Mouse (Mus musculus) cerebellum, adult (tissue): ENCODE measurements around the gene Mrps9.

Experiments used
- ATAC-seq: cut with Nextera tagmentation; 2 replicates; pipeline ENCODE4 v1.9.2; 2017; ENCODE audit warnings: mild to moderate bottlenecking, moderate library complexity, mixed read lengths; ENCODE audit not compliant: insufficient number of reproducible peaks, low FRiP score, low TSS enrichment

Gene Mrps9

DNA sequence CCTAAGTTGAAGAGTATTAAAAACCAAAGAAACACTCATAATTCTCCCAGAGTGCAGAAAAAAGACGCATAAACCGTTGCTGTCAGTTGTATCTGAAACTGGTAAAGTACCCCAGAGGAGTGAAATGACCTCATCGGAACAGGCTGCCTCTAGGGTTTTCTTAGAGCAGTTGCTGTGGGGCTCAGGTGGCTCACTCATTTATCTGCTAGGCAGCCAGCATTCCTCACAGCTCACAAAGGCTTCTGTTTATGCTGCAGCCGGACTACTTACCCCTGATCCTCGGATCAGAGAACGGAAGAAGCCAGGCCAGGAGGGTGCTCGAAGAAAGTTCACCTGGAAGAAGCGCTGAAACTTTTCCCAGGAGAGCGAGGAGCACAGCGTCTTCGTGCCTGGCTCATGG, 54.1 kb downstream of the Mrps9 start:
- no peak for ATAC-seq

DNA sequence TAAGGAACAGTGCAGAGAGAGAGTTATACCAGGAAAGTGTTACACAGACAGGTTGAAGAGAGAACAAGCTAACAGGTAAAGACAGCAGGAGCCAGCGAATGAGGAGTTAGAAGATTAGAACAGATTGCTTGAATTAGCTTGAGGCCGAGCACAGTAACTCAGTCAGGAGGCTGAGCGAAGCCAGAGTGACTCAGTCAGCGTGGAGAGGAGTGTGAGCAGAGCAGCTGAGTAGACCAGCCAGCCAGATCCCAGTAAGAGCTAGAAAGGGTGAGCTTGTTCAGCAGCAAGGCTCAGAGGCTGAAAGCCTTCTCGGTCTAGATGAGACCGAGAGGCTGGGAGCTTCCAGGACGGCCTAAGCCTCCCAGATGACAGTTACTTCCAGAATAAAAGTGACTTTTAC, 55.7 kb downstream of the Mrps9 start:
- no peak for ATAC-seq

DNA sequence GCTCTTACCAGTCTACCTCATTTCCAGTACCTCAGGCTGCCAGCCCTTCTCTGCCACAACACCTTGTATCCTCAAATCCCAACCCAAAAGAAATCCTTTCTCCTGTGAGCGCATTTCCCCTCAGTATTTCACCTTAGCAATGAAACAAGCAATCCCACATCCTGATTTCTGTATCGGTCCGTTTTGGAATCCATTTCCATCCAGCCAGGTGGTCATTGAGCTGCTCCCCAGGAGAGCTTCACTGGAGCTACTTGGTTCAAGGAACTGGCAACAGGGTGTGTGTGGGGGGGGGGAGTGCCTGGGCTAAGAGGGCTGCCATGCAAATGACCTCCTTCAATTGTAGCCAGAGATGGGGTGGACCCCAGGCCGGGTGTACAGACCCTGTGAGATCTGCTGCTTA, 56.1 kb downstream of the Mrps9 start:
- ATAC-seq = no peak

DNA sequence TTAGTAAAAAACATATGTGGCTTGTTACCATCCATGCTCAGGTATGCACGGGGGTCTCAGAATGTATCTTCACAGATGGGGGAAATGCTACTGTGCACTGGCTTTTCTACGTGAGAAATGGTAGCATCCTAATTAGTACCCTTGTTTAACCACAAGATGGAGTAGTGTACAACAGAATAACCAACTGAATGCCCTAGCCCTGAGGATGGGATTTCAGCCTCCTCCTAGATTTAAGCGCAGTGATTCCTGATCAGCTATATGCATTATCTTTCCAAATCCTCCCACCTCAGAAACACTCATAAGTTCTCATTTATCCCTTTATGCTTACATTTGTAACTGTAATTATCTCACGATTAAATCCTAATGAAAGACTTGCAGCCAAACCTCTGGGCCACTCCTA, 64.0 kb downstream of the Mrps9 start:
- peak; percentile 77 for ATAC-seq

DNA sequence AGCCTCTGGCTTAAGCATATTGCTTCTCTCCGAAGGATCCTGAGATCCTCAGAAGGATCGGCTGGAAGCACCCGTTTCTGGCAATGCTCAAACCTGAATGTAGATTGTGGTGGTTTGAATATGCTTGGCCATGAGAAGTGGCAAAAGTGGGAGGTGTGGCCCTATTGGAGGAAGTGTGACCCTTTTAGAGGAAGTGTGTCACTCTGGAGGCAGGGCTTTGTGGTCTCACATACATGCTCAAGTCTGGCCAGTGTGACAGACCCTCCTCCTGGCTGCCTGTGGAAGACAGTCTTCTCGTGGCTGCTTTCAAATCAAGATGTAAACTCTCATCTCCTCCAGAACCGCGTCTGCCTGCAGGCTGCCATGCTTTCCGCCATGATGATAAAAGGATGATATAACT, 65.7 kb downstream of the Mrps9 start:
- no peak for ATAC-seq

DNA sequence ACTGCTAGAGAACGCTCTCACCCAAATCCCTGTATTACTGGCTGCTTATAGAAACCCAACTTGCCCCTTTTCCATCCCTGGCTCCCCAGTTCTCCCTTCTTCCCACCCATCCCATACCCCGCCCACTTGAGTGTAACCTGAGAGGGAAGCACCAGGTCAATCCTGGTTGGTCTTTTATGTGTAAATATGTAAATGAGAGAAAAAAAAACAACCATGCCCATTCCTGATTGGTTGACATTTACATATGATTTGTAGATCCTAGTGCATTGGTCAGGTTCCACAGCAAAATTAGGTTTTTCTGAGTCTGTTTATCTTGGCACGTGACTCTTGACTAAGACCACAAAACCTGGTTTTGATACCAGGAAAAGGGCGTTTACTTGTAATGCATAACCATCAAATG, 66.9 kb downstream of the Mrps9 start:
- ATAC-seq = no peak

DNA sequence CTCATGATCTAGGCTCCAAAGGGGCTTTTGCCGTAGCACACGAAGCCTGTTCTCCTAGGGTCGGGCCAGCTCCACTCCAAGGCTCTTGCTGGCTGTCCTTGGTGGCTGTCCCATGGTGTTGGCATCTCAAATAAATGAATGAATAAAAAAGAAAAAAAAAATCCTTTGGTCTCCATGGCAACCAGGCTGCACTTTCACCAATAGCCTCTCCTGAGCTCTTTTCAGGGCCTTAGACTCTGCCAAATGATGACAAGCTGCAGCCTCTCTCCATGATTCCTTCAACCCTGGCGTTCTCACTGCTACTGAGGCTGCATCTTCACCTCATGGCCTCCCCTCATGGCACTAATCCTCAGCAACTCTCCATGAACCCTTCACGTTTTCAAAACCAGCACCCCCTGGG, 72.9 kb downstream of the Mrps9 start:
- no peak for ATAC-seq

DNA sequence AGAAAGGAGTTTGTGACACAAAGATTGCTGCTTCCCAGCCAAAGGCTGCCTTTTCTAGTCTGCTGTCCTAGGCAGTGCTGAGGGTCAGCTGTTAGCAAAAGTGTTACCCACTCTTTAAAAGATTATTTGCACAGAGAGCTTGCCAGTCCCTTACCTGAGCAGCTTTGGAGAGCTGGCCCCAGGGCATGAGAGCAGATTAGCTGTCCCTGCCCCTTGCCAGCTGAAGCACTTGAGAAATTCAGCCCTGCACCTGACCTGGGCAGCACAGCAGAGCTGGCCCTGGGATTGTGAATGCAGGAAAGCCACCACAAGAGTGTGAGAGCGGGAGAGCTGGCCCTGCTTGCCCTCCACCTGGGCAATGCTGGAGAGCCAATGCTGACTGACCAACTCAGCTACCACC, 82.6 kb downstream of the Mrps9 start:
- no peak for ATAC-seq

DNA sequence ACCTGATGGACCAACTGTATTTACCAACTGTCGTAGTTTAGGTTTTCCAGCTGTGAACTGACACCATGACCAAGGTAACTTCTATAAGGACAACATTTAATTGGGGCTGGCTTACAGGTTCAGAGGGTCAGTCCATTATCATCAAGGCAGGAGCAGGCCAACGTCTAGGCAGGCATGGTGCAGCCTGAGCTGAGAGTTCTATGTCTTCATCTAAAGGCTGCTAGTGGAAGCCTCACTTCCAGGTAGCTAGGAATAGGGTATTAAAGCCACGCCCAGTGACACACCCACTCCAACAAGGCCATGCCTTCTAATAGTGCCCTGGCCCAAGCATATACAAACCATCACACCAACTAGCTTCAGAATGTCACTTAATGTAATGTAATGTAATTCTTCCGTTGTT, 97.5 kb downstream of the Mrps9 start:
- ATAC-seq = no peak

DNA sequence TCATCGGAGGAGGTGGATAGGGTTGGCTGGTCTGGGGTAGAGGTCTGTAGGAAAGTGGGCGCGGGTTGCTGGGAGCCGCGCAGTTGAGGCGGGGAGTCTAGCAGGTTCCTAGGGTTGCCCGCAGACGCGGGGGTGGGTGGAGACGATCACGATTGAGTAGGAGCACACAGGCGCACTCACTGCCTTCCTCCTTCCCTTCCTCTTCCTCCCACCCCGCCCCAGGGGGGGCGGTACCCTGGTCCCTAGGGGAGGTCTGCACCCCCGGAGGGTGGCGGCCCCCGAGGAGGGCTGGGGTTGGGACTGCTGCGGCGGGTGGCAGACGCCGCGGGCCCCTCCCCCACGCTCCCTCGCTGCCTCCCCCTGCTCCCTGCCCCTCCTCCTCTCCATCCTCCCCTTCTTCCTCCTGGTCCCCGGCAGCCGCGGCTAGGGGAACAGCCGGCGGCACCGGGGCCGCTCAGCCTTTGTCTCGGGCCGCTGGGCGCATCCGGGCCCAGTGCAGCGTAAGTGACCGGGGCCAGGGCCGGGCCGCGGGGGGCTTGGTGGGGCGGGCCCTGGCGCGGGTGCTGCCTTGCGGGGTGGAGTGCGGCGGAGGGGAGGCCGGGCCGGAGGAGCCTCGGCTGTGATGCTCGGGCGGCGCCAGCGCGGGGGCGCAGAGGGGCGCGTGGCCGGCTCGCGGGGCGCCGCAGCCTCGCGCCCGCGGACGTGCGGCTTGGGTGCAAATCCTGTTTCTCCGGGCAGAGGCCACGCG, 101.9 kb downstream of the Mrps9 start, which contains the start of gene Gpr45:
Gene Gpr45, plus strand, starts transcription at position 139 of the 748 bp plus-strand sequence.
- ATAC-seq = peak; percentile 61

DNA sequence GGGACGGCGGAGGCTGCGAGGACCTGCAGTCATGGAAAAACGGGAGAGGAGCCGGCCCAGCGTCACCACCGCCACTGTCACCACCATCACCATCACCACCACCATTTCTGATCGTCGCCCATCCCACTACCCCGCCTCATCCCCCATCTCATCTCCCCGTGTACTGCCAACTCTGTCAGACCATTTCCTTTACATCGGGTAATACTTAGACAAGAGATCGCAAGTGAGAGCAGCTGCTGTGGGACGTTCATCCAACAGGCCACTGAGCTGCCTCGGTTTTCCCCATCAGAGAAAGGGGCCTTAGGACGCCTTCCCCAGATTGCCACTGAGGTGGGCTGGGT, 102.4 kb downstream of the Mrps9 start:
- no peak for ATAC-seq
